Mouse (Mus musculus): Measurements from ENCODE around the gene Polr1a.

Polr1a gene

DNA sequence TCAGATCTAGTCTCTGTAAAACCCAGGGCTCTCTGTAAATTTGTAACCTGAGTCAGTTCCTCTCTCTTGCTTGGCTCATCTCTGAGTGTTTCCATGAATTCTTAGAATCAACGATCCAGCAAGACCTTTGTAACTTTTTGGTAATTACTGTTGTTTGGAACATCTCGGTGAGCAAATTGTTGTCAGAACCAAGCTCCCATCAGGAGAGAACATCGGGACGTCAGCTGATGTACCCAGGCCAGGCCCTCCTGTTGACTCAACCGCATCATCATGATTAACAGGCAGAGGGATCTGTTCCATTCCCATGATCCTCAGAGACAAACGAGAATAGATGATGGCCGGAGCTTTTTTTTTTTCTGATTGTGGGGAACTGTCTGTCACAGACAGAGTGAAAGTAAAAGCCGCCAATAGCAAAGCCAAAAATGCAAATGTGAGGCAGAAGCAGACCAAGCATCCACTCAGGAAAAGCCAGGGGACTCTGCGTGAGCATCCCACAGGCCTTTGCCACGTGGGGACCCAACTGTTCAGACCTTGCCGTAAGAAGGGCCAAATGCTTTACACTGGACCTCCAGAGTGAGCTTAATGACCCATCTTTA lies 91.2 kb downstream of the Polr1a start:
- DNase-seq (ENCODE audit: low spot score) = no peak

DNA sequence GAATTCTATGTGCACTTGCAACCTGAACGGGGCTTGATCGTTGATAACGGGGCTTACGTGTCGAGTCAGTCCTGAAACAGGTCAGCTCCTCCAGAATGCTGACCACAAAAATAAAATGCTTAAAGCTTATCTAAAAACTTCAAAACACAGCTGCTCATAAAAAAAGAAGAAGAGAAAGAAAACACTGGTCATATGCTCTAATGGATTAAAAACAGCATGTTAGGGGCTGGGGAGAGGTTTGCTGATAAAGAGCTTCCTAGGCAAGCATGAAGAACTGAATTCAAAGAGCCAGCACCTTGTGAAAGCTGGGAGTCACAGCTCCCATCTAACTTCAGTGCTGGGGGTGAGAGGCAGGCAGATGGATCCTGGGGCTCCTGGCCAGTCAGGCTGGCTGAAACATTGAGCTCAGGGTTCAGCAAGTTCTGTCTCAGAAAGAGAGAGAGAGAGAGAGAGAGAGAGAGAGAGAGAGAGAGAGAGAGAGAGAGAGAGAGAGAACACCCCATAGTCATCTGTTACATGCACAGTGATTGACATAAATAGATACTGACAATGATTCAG lies 92.4 kb downstream of the Polr1a start:
- no peak for DNase-seq (ENCODE audit: low spot score)

DNA sequence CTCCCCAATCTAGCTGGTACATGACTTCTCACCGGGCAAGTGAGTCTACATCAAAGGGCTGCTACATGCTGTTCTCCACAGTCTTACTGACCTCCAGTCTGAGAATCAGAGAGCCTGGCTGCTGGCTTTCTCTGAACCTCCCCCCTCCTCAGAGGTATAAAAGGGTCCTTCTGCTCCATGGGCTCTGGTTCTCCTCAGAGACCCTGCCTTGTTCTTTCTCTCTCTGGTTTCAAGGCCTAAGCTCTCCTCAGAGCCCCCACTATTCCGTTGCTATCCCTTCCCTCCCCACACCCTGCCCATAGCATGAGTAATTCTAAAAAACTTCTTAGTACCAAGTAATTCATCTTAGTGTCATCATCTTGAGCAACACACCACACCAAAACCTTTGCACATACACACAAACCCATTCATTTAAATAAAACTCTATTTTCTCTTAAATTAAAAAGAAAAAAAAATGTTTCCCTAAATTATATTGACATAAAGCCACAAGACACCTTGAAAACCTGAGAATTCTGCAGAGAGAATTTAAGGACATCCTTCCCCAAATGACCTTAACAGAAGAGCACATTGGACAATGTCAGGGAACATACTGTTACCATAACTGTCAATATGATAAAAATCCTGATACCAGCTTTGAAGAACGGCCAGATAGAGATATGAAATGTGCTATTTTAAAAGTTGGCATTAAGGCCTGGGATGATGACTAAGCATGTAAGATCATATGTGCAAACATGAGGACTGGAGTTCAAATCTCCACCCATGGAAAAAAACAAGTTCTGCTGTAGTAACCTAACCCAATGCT lies 98.8 kb downstream of the Polr1a start:
- DNase-seq (ENCODE audit: low spot score) = no peak

DNA sequence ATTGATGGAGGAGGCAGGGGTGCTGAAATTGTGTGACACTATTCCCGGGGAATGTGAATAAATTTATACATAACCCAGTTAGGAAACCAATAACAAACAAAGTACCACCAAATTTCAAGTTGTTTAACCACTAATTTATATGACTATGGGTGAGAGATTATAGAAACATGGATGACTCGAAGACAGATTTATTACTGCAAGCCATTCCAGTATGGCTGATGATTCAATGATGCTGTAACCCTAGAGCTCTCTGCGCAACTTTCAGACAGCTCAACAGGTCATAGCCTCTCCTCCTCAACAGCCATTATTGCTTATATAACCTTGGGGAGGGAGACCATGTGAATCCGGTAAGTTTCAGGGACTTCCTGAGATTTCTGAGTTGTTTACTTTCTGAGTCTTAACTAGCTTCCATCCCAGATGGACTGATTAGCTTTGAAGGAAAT lies 99.4 kb downstream of the Polr1a start:
- no peak for DNase-seq (ENCODE audit: low spot score)

DNA sequence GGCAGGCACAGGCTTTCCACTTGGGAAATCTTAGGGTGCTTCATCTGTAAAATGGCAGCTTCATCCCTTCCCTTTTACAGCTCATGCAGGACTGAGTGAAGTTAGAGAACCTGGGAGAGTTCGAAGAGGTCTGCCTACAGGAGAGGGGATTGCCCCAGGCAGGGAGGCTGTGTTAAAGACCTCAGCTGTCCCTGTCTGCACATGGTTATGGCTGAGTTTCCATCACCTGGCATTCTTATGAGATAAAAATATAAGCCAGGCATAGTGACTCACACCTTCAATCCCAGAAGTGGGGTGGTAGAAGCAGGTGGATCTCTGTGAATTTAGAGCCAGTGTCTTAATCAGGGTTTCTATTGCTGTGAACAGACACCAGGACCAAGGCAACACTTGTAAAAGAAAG lies 100.6 kb downstream of the Polr1a start:
- DNase-seq (ENCODE audit: low spot score) = no peak

DNA sequence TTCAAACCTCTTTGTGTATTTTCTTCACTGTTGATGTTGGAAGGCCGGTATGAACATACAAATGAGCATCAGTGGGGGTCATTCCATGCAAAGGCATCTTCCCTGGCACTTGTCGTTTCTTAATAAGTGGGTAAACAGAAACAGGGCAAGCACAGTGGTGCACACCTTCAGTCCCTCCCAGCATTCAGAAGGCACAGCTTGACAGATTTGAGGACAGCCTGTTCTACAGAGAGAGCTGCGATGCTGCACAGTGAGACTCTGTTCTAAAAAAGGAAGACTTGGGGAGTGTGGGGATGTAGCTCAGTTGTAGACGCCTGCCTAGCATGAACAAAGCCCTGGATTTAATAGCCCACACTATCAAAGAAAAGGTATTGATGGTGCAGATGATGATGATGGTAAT lies 105.2 kb downstream of the Polr1a start:
- DNase-seq (ENCODE audit: low spot score) = no peak

DNA sequence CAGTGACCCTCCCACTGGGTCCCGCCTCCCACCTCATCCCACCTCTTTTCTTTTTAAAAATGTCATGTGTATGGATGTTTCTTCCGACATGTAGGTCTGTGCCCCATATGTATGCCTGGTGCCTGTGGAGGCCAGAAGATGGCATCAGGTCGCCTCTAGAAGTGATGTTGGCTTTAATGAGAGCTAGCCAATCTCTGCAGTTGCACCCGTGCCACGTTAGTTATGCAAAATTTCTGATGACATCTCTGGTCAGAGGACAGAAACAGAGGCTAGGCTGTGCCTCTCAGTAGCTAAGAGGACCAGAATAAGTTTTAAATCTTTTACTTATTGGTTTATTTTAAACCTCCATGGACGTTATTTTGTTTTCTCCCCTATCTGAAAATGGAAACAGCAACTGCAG lies 109.2 kb downstream of the Polr1a start:
- no peak for DNase-seq (ENCODE audit: low spot score)

DNA sequence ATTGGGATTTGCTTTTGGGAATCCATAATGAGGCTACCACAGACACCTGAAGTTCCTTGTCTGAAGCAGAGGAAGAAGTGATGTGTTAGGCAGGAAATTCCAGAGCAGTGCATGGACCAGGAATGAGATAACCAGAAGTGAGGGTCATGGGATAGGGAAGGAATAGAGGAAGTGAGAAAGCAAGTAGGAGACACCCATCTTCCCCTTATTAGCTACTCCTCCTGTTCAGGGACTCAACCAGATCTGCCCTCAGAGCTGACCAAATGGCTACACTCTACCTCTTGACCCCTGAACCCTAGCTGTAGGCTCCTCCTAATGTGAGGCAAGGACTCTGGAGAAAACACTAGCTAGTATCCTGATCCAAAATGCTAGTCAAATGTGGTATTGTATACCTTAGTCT lies 116.6 kb downstream of the Polr1a start:
- no peak for DNase-seq (ENCODE audit: low spot score)

DNA sequence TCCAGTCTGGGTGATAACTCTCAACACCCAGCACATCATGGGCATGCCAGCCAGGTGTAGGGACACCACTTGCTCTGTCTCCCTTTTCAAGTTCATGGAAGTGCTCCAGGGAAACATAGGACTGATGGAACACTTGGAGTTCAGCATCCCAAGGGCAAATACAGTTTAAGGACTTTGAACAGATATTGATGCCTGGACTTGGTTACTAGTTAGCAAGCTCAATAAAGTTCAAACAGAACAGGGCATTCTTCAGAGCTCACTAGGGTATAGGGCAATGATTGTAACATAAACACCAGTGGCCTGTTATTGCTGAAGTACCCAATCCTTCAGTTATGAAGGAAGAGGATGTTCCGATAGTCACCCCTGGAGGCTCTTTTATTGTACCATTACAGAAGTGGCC lies 119.2 kb downstream of the Polr1a start:
- DNase-seq (ENCODE audit: low spot score) = no peak

DNA sequence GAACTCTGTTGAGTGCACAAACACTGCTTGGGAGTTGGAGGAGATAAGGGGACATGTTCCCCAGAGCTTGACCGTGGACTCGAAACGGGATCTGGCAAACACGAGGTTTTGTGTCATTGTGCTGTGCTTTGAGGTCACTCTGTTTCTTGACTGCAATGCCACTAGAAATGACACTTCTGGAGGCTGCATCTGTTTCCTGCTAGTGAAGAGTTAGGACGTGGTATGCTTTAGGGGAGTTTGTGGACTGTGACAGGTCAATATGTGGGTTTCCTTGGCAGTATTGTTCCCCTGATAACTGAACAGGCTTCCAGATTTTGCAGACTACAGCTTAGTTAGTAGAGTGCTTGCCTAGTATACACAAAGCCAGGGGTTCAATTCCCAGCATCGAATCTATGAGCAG lies 120.8 kb downstream of the Polr1a start:
- DNase-seq (ENCODE audit: low spot score) = no peak

Data from testis, postnatal 10 days (tissue).